Mouse (Mus musculus) bone marrow, adult 2 months (tissue): Measurements from ENCODE around the gene Tlr5. TPM values are rescaled to one million over a fixed set of nuclear protein-coding genes. Genes with fewer than 3 reads are reported as not detected.

Experiments used
- H3K27ac ChIP-seq: fragments of 200-500 bp; 2 replicates; pipeline ENCODE4 v1.5.1; 2012; ENCODE audit warnings: low read depth, mild to moderate bottlenecking, control low read depth, inconsistent platforms, low read length; ENCODE audit not compliant: control insufficient read depth, poor library complexity, insufficient read depth
- H3K4me1 ChIP-seq: fragments of 200-500 bp; 2 replicates; pipeline ENCODE4 v1.6.1; 2011; ENCODE audit warnings: low read length; ENCODE audit not compliant: control insufficient read depth, insufficient read depth
- H3K4me3 ChIP-seq: fragments of 200-500 bp; replicated peaks from 2 replicates; pipeline ENCODE3; 2011; ENCODE audit warnings: mild to moderate bottlenecking, low read depth, low read length, control low read depth; ENCODE audit not compliant: control insufficient read depth
- CTCF ChIP-seq: fragments of 200-500 bp; IDR thresholded peaks from 2 replicates; pipeline ENCODE4 v1.5.1; 2011; ENCODE audit warnings: low read length, control low read depth; ENCODE audit not compliant: control insufficient read depth, insufficient read depth
- POLR2A ChIP-seq: fragments of 200-500 bp; IDR thresholded peaks from 2 replicates; pipeline ENCODE4 v1.6.1; 2011; ENCODE audit warnings: low read depth, mild to moderate bottlenecking, control low read depth, low read length, borderline replicate concordance; ENCODE audit not compliant: control insufficient read depth
- WGBS: fragments of 180-500 bp; shearing (Covaris S2); methylation state at CpG from one replicate; pipeline ENCODE4 v1.1.7; 2018; 5-methylcytosine and 5-hydroxymethylcytosine counted together
- polyA plus RNA-seq: library from polyadenylated mRNA; stranded (reverse); fragments of >200 nt; gene quantifications from 2 replicates; pipeline ENCODE4 v1.2.4, GENCODE M21; 2011; ENCODE audit warnings: low replicate concordance; ENCODE audit not compliant: missing spikeins, insufficient read depth, insufficient read length

Gene Tlr5
- polyA plus RNA-seq, 1 experiment = 1.6 TPM

- WGBS = 86% methylated on average over 9 of the region's 9 CpGs
- no peak overlapping the region for H3K27ac ChIP-seq
- no peaks in the 10 kb centered on the region for H3K4me1 ChIP-seq
- TF ChIP-seq CTCF = no peak
- no peak for TF ChIP-seq POLR2A
- H3K4me3 ChIP-seq = no peak overlapping the region
Observed at GRCm38 (mm10) chr1:182968732-182969131, 14.1 kb downstream of the Tlr5 start.

GRCm38 (mm10) chr1:182972240-182972639 is 17.7 kb downstream of the Tlr5 start:
- Histone ChIP-seq H3K4me1 (no peaks in the 10 kb centered on the region), H3K4me3 (no peak overlapping the region), H3K27ac (no peak overlapping the region)
- WGBS = 80% methylated on average over 6 of the region's 6 CpGs
- TF ChIP-seq CTCF = no peak
- no peak for TF ChIP-seq POLR2A

- WGBS = 78% methylated on average over 14 of the region's 14 CpGs
- Histone ChIP-seq H3K4me3 (no peak overlapping the region), H3K27ac (no peak overlapping the region), H3K4me1 (no peaks in the 10 kb centered on the region)
- no peak for TF ChIP-seq CTCF
- TF ChIP-seq POLR2A = no peak
Observed at GRCm38 (mm10) chr1:182974826-182975225, 20.2 kb downstream of the Tlr5 start.

- 73% methylated on average over 6 of the region's 6 CpGs for WGBS
- TF ChIP-seq POLR2A (no peak), CTCF (no peak)
- Histone ChIP-seq H3K4me3 (no peak overlapping the region), H3K4me1 (no peaks in the 10 kb centered on the region), H3K27ac (no peak overlapping the region)
Observed at GRCm38 (mm10) chr1:182980702-182981101, 26.1 kb downstream of the Tlr5 start.

GRCm38 (mm10) chr1:182982995-182983394 is 28.4 kb downstream of the Tlr5 start:
- TF ChIP-seq POLR2A = no peak
- TF ChIP-seq CTCF = peak; percentile 45
- Histone ChIP-seq H3K4me3 (no peak overlapping the region), H3K4me1 (no peaks in the 10 kb centered on the region), H3K27ac (no peak overlapping the region)
- WGBS = 2% methylated on average over 13 of the region's 15 CpGs

- no peak overlapping the region for H3K27ac ChIP-seq
- no peak for TF ChIP-seq CTCF
- TF ChIP-seq POLR2A = no peak
- WGBS = 41% methylated on average over 14 of the region's 14 CpGs
Observed at GRCm38 (mm10) chr1:182983496-182984127, 29.0 kb downstream of the Tlr5 start.

GRCm38 (mm10) chr1:182986243-182986642 is 31.7 kb downstream of the Tlr5 start:
- Histone ChIP-seq H3K27ac (no peak overlapping the region), H3K4me1 (no peaks in the 10 kb centered on the region), H3K4me3 (no peak overlapping the region)
- WGBS = 59% methylated on average over 13 of the region's 13 CpGs
- TF ChIP-seq POLR2A (no peak), CTCF (no peak)

More at GRCm38 (mm10) chr1:182983496-182984127, 29.0 kb downstream of the Tlr5 start:
- Histone ChIP-seq H3K4me1 (no peaks in the 10 kb centered on the region), H3K4me3 (no peak overlapping the region)

- 85% methylated on average over 11 of the region's 11 CpGs for WGBS
- TF ChIP-seq CTCF (no peak), POLR2A (no peak)
- H3K4me1 ChIP-seq = no peaks in the 10 kb centered on the region
- H3K4me3 ChIP-seq = no peak overlapping the region
- no peak overlapping the region for H3K27ac ChIP-seq
Observed at GRCm38 (mm10) chr1:182986750-182987149, 32.2 kb downstream of the Tlr5 start.

- WGBS = 84% methylated on average over 13 of the region's 13 CpGs
- Histone ChIP-seq H3K4me3 (no peak overlapping the region), H3K27ac (no peak overlapping the region), H3K4me1 (no peaks in the 10 kb centered on the region)
- no peak for TF ChIP-seq CTCF
- TF ChIP-seq POLR2A = no peak
Observed at GRCm38 (mm10) chr1:182987801-182988200, 33.2 kb downstream of the Tlr5 start.
